Mouse (Mus musculus) urinary bladder, postnatal 4 days (tissue): ENCODE results near the gene Ttc28.

Source experiments
- DNase-seq, 2 experiments: peaks; one replicate each; pipeline ENCODE4 v3.0.0; 2021 to 2022; ENCODE audit warnings: low spot score in 2 of 2

The Ttc28 gene

GRCm38 (mm10) chr5:110879042-110879441 lies 561 bp upstream of the Ttc28 start:
- no peak for DNase-seq

DNA sequence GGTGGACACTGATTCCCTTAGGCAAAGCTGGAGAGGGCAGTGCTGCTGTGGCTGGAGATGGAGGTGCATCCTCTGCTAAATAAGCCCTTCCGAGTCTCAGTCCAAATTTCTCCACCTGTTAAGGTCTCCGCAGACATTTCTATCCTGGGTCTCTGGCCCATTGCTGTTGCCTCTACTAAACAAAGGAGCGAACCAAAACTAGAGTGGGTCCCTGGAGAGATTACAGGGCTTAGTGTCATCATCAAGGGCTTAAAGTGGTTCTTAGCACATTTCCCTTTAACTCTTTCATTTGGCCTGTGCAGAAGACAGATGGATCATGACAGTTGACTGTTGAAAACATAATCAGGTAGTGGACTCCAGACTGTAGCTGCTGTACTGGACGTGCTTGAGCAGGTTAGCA lies 9.0 kb downstream of the Ttc28 start:
- DNase-seq, result no peak

DNA sequence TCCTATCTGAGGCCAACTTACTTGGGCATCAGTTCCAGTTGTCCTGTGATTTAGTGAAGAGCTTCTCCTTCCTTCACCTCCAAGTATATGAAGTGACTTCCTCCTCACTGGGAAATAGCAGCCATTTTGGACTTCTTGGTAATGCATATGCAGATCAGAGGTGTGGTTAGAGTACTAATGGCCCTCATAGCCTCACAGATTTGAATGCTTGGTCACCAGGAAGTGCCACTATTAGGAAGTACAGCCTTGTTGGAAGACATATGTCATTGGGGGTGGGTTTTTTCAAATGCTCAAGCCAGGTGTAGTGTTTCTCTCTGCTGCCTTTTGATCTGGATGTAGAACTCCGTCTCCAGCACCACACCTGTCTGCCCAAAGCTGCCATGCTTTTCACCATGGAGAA lies 10.3 kb downstream of the Ttc28 start:
- DNase-seq, result no peak

DNA sequence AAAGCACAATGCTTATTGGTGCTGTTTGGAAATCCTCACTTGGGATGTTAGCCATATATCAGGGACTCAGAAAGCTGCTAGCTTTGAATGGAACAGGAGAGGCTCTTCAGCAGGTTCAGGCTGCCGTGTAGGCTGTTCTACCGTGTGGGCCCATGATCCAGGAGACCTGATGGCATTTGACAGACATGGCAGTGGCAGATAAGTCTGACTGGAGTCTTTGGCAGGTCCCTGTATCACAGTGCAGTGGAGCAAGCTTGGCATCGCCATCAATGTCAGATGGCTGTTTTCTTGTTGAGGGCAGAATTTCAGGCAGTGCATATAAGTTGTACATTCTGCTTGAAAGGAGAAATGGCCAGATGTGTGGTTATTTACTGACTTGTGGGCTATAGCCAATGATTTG lies 11.0 kb downstream of the Ttc28 start:
- no peak for DNase-seq

- no peak for DNase-seq
Measured at GRCm38 (mm10) chr5:110897114-110897788, 17.6 kb downstream of the Ttc28 start.

- no peak for DNase-seq
Measured at GRCm38 (mm10) chr5:110898169-110898568, 18.6 kb downstream of the Ttc28 start.

DNA sequence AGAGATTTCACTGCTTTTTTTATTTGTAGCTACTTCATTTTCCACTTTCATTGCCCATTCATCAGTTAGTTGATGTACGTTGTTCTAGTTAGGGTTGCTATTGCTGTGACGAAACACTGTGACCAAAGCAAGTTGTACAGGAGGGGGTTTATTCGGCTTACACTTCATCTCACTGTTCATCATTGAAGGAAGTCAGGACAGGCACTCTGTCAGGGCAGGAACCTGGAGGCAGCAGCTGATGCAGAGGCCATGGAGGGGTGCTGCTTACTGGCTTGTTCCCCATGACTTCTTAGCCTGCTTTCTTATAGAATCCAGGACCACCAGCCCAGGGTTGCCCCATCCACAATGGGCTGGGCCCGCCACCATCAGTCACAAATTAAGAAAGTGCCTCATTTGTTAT lies 19.2 kb downstream of the Ttc28 start:
- no peak for DNase-seq

- no peak for DNase-seq
Measured at GRCm38 (mm10) chr5:110900331-110900730, 20.7 kb downstream of the Ttc28 start.

- DNase-seq, result no peak
Measured at GRCm38 (mm10) chr5:110906708-110907107, 27.1 kb downstream of the Ttc28 start.

GRCm38 (mm10) chr5:110908879-110909278 lies 29.3 kb downstream of the Ttc28 start:
- no peak for DNase-seq

GRCm38 (mm10) chr5:110909955-110910589 lies 30.5 kb downstream of the Ttc28 start:
- DNase-seq, result no peak

DNA sequence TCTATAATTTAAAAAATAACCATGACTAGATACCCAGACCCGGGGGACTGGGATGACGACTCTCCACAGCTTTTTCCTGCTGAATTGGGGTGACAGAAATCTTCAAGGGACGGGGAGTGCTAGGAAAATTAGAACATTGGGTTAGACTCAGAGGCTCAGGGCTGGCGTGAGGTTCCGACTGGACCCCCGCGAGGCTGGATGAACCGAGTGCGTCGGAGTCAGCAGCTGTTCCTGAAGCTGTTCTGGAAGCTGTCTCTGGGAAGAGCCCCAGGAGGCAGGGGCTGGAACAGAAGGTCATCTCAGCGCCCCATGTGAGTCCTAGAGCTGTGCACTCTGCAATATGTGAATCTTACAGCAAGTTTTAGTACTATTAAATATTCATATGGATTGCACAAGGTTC lies 35.3 kb downstream of the Ttc28 start:
- no peak for DNase-seq

DNA sequence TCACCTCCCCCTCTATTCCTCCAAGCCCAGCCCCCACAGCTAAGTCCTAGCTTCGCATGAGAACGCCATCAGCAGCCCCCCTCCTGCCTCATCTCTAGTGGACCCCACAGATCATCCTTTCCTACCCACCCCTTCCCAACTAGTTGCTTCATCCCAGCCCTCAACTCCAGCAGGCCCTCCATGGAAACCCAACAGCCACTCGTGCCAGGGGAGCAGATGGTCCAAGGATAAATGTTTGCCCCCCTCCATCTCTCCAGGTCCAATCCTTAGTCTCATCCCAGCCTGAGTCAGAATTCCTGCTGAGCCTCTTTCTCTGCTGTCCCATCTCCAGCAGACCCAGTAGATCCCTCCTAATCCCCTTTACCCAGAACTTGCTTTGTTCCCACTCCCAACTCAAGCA lies 36.6 kb downstream of the Ttc28 start:
- DNase-seq, result no peak

GRCm38 (mm10) chr5:110919541-110919940 lies 39.9 kb downstream of the Ttc28 start:
- DNase-seq, result no peak

DNA sequence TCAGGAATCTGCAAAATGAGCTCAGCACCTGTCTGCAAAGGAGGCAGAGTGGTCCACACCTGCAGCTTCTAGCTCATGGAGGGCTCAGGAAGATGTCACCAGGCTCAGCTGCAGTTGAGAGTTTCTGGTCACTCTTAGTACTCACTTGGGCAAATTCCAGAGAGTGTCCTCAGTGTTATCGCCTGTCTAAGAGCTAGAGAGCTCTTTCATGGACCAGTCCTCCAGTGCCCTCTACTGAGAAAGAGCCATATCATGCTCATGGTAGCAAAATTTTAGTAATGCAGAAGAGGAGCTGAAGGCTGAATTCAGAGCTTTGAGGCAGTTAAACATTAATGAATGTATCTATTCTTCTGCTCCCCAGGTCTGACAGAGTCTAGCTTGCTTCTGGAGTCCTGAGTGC lies 43.7 kb downstream of the Ttc28 start:
- DNase-seq, result no peak

DNA sequence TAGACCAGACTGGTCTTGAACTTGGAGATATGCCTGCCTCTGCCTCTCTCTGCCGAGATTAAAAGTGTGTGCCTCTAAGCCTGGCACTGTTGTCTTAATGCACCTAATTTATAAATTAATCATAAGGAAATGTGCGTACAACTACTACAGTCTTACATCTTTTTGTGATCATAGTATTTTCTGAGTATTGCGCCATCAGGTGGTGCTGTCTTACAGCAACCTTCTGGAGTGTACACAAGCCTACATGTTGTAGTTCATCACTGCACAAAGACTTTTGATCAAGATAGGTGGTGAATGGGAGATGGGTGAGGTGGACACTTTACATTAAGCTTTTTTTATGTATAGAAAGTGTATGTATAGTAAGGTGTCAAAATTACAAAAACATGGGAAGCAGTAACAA lies 45.0 kb downstream of the Ttc28 start:
- no peak for DNase-seq

GRCm38 (mm10) chr5:110925804-110926203 lies 46.2 kb downstream of the Ttc28 start:
- DNase-seq, result no peak

- DNase-seq, result no peak
Measured at GRCm38 (mm10) chr5:110928289-110928688, 48.7 kb downstream of the Ttc28 start.

DNA sequence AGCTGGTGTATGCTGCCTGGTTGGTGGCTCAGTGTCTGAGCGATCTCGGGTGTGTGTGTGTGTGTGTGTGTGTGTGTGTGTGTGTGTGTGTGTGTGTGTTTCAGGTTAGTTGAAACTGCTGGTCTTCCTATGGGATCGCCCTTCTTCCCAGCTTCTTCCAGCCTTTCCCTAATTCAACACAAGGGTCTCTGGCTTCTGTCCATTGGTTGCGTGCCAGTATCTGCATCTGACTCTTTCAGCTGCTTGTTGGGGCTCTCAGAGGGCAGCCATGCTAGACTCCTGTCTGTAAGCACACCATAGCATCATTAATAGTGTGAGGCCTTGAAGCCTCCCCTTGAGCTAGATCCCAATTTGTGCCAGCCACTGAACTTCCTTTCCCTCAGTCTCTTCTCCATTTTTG lies 49.7 kb downstream of the Ttc28 start:
- no peak for DNase-seq

DNA sequence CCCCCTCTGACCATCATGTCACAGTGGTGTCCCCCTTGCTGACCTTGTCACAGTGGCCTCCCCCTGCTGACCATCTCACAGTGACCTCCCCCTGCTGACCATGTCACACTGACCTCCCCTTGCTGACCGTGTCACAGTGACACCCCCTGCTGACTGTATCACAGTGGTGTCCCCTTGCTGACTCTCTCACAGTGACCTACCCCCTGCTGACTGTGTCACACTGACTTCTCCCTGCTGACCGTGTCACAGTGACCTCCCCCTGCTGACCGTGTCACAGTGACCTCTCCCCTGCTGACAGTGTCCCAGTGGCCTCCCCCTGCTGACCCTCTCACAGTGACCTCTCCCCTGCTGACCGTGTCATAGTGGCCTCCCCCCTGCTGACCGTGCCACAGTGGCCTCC lies 57.0 kb downstream of the Ttc28 start:
- DNase-seq, result no peak

DNA sequence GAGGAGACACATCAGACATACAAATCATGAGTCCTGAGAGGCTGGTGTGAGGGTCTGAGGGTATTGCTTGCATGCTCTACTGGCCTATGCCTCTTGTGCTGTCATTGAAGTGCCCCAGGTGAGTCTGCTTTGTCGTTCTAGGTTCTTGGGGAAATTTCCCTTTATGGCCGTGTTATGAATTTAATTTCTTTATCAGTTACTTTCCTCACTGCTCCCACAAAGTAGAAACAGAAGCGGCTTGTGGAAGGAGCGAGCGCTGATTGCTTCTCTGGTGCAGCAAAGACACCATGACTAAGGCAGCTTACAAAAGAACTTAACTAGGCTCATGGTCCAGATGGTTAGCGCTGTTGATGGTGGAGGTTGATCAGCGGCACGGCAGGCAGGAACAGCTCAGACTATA lies 64.7 kb downstream of the Ttc28 start:
- no peak for DNase-seq

GRCm38 (mm10) chr5:110948476-110949399 lies 69.1 kb downstream of the Ttc28 start:
- DNase-seq, result no peak

- no peak for DNase-seq
Measured at GRCm38 (mm10) chr5:110949791-110950190, 70.2 kb downstream of the Ttc28 start.
